Mouse (Mus musculus): Measurements from ENCODE around the gene Emb.

DNA sequence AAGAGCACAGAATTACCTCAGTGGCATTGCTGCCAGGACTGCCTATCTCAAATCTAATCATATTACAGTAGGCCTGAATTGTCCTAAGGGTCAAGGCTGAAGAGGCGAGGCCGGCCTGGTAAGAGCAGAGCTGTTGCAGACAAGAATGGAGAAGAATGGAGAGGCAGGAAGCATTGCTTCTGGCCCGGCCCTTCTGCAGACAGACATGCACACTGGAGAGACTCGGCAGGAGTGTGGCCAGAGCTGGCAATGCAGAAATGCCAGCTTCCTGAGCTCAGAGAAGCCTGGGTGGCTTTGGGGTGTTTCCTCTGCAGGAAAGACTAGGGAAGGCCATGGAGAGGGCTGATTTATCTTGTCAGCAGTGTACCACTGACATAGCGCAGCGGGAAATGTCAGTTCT lies 17.2 kb downstream of the Emb start:
- TF ChIP-seq NELFE (IDR thresholded peaks at IDR 0.05; ENCODE audit: low read depth, low read length) (no peak), EP300 (IDR thresholded peaks at IDR 0.05; ENCODE audit: low read depth in 1 of 2, low read length in 2 of 2) (no peak), POLR2AphosphoS5 (IDR thresholded peaks at IDR 0.05; ENCODE audit: borderline replicate concordance, low read depth, low read length) (no peak), CTCF (IDR thresholded peaks at IDR 0.05 in 2 of 3, conservative IDR thresholded peaks at IDR 0.05 in 1 of 3; ENCODE audit: control insufficient read depth in 1 of 3, insufficient read depth in 1 of 3, low read depth in 2 of 3, low read length in 3 of 3, poor library complexity in 1 of 3, severe bottlenecking in 1 of 3) (no peak), GABPA (IDR thresholded peaks at IDR 0.05; ENCODE audit: low read depth, low read length) (no peak), CHD2 (IDR thresholded peaks at IDR 0.05; ENCODE audit: low read length) (no peak), POLR2A (IDR thresholded peaks at IDR 0.05; ENCODE audit: control insufficient read depth in 1 of 2, insufficient read depth in 1 of 2, low read depth in 1 of 2, low read length in 2 of 2, poor library complexity in 1 of 2) (no peak), TBP (IDR thresholded peaks at IDR 0.05; ENCODE audit: low read depth, low read length) (no peak), NRF1 (IDR thresholded peaks at IDR 0.05; ENCODE audit: insufficient read depth, low read depth, low read length, poor library complexity, severe bottlenecking) (no peak), MXI1 (IDR thresholded peaks at IDR 0.05; ENCODE audit: low read depth, low read length) (no peak)

All from MEL (cell line).